Mouse (Mus musculus): Measurements from ENCODE around the gene Slc7a9. TPM values are rescaled to one million over a fixed set of nuclear protein-coding genes. Genes with fewer than 3 reads are reported as not detected.

The Slc7a9 gene
- polyA plus RNA-seq, 1 experiment from 2014 or later: not detected

- Histone ChIP-seq H3K9ac (replicated peaks) (no peak overlapping the region), H3K4me3 (replicated peaks) (no peak overlapping the region), H3K27ac (no peak overlapping the region), H3K36me3 (no peaks in the 10 kb centered on the region), H3K4me2 (replicated peaks) (no peak overlapping the region), H3K4me1 (replicated peaks) (no peaks in the 10 kb centered on the region), H3K27me3 (no peaks in the 10 kb centered on the region), H3K9me3 (no peaks in the 10 kb centered on the region)
- no peak for ATAC-seq
- 98% methylated on average over 5 of the region's 5 CpGs for WGBS
Measured at GRCm38 (mm10) chr7:35465027-35465426, 16.4 kb downstream of the Slc7a9 start.

- Histone ChIP-seq H3K27me3 (no peaks in the 10 kb centered on the region), H3K9ac (replicated peaks) (no peak overlapping the region), H3K9me3 (no peaks in the 10 kb centered on the region), H3K36me3 (no peaks in the 10 kb centered on the region), H3K4me3 (replicated peaks) (no peak overlapping the region), H3K4me1 (replicated peaks) (no peaks in the 10 kb centered on the region), H3K27ac (no peak overlapping the region), H3K4me2 (replicated peaks) (no peak overlapping the region)
- WGBS: 74% methylated on average over 2 of the region's 2 CpGs
- ATAC-seq: no peak
Measured at GRCm38 (mm10) chr7:35467856-35468255, 19.3 kb downstream of the Slc7a9 start.

- H3K4me3 ChIP-seq (replicated peaks): no peak overlapping the region
- no peaks in the 10 kb centered on the region for H3K27me3 ChIP-seq
- H3K4me2 ChIP-seq (replicated peaks): no peak overlapping the region
- H3K36me3 ChIP-seq: no peaks in the 10 kb centered on the region
- H3K9me3 ChIP-seq: no peaks in the 10 kb centered on the region
- no peaks in the 10 kb centered on the region for H3K4me1 ChIP-seq (replicated peaks)
- no peak overlapping the region for H3K9ac ChIP-seq (replicated peaks)
- no peak overlapping the region for H3K27ac ChIP-seq
- no peak for ATAC-seq
- 53% methylated on average over 4 of the region's 4 CpGs for WGBS
Measured at GRCm38 (mm10) chr7:35470794-35471193, 22.2 kb downstream of the Slc7a9 start.

- Histone ChIP-seq H3K9ac (replicated peaks) (no peak overlapping the region), H3K9me3 (no peaks in the 10 kb centered on the region), H3K4me2 (replicated peaks) (no peak overlapping the region), H3K4me3 (replicated peaks) (no peak overlapping the region), H3K36me3 (no peaks in the 10 kb centered on the region), H3K27me3 (no peaks in the 10 kb centered on the region), H3K4me1 (replicated peaks) (no peaks in the 10 kb centered on the region), H3K27ac (no peak overlapping the region)
- 84% methylated on average over 2 of the region's 2 CpGs for WGBS
- ATAC-seq: no peak
Measured at GRCm38 (mm10) chr7:35476457-35476856, 27.9 kb downstream of the Slc7a9 start.

- WGBS: 81% methylated on average over 2 of the region's 2 CpGs
Measured at GRCm38 (mm10) chr7:35485126-35485525, 36.5 kb downstream of the Slc7a9 start.

GRCm38 (mm10) chr7:35486553-35486952 is 38.0 kb downstream of the Slc7a9 start:
- Histone ChIP-seq H3K36me3 (no peaks in the 10 kb centered on the region), H3K27me3 (no peaks in the 10 kb centered on the region), H3K4me1 (replicated peaks) (no peaks in the 10 kb centered on the region), H3K9ac (replicated peaks) (no peak overlapping the region), H3K9me3 (no peaks in the 10 kb centered on the region), H3K4me2 (replicated peaks) (no peak overlapping the region), H3K27ac (no peak overlapping the region), H3K4me3 (replicated peaks) (no peak overlapping the region)
- ATAC-seq: no peak
- 86% methylated on average over 8 of the region's 8 CpGs for WGBS

More at GRCm38 (mm10) chr7:35485126-35485525, 36.5 kb downstream of the Slc7a9 start:
- Histone ChIP-seq H3K4me1 (replicated peaks) (no peaks in the 10 kb centered on the region), H3K36me3 (no peaks in the 10 kb centered on the region), H3K4me2 (replicated peaks) (no peak overlapping the region), H3K27ac (no peak overlapping the region), H3K4me3 (replicated peaks) (no peak overlapping the region), H3K27me3 (no peaks in the 10 kb centered on the region), H3K9ac (replicated peaks) (no peak overlapping the region), H3K9me3 (no peaks in the 10 kb centered on the region)
- ATAC-seq: no peak

- H3K27ac ChIP-seq: no peak overlapping the region
- no peaks in the 10 kb centered on the region for H3K36me3 ChIP-seq
- H3K9ac ChIP-seq (replicated peaks): no peak overlapping the region
- H3K4me3 ChIP-seq (replicated peaks): no peak overlapping the region
- 95% methylated on average over 2 of the region's 2 CpGs for WGBS
- H3K4me2 ChIP-seq (replicated peaks): no peak overlapping the region
- no peak for ATAC-seq
- no peaks in the 10 kb centered on the region for H3K9me3 ChIP-seq
- H3K27me3 ChIP-seq: no peaks in the 10 kb centered on the region
- no peaks in the 10 kb centered on the region for H3K4me1 ChIP-seq (replicated peaks)
Measured at GRCm38 (mm10) chr7:35490186-35490585, 41.6 kb downstream of the Slc7a9 start.

- WGBS: 78% methylated on average over 1 of the region's 1 CpGs
- H3K4me3 ChIP-seq (replicated peaks): no peak overlapping the region
- H3K9ac ChIP-seq (replicated peaks): no peak overlapping the region
- H3K27ac ChIP-seq: no peak overlapping the region
- no peaks in the 10 kb centered on the region for H3K36me3 ChIP-seq
- H3K27me3 ChIP-seq: no peaks in the 10 kb centered on the region
- ATAC-seq: no peak
- H3K4me2 ChIP-seq (replicated peaks): no peak overlapping the region
- no peaks in the 10 kb centered on the region for H3K9me3 ChIP-seq
- no peaks in the 10 kb centered on the region for H3K4me1 ChIP-seq (replicated peaks)
Measured at GRCm38 (mm10) chr7:35491005-35491404, 42.4 kb downstream of the Slc7a9 start.

- Histone ChIP-seq H3K4me3 (replicated peaks) (no peak overlapping the region), H3K36me3 (no peaks in the 10 kb centered on the region), H3K27ac (no peak overlapping the region), H3K4me1 (replicated peaks) (no peaks in the 10 kb centered on the region), H3K9ac (replicated peaks) (no peak overlapping the region), H3K9me3 (no peaks in the 10 kb centered on the region), H3K4me2 (replicated peaks) (no peak overlapping the region), H3K27me3 (no peaks in the 10 kb centered on the region)
- WGBS: 98% methylated on average over 2 of the region's 2 CpGs
- no peak for ATAC-seq
Measured at GRCm38 (mm10) chr7:35497516-35497915, 48.9 kb downstream of the Slc7a9 start.

GRCm38 (mm10) chr7:35501995-35502394 is 53.4 kb downstream of the Slc7a9 start:
- H3K9ac ChIP-seq (replicated peaks): no peak overlapping the region

More at GRCm38 (mm10) chr7:35501995-35502394, 53.4 kb downstream of the Slc7a9 start:
- Histone ChIP-seq H3K4me1 (replicated peaks) (no peaks in the 10 kb centered on the region), H3K27ac (no peak overlapping the region), H3K4me2 (replicated peaks) (no peak overlapping the region), H3K27me3 (no peaks in the 10 kb centered on the region), H3K9me3 (no peaks in the 10 kb centered on the region), H3K4me3 (replicated peaks) (no peak overlapping the region), H3K36me3 (no peaks in the 10 kb centered on the region)
- no peak for ATAC-seq
- 32% methylated on average over 4 of the region's 4 CpGs for WGBS

Other genes with a start within 250 kb of the Slc7a9 start
- 25.9 and 31.1 TPM in 2 replicates for gene Lrp3, start 233.3 kb upstream of the Slc7a9 start, polyA plus RNA-seq (2015; fragmentation: Nextera tagmentation; extraction: Ambion mirVana)
- 21.4 and 23.6 TPM in 2 replicates for gene Gpatch1, start 130.4 kb upstream of the Slc7a9 start, polyA plus RNA-seq (2015; fragmentation: Nextera tagmentation; extraction: Ambion mirVana)
- gene Rhpn2, start 114.6 kb upstream of the Slc7a9 start, polyA plus RNA-seq (2015; fragmentation: Nextera tagmentation; extraction: Ambion mirVana): 1.3 and 1.5 TPM in 2 replicates
- 21.9 and 22.8 TPM in 2 replicates for gene Faap24, start 52.0 kb upstream of the Slc7a9 start, polyA plus RNA-seq (2015; fragmentation: Nextera tagmentation; extraction: Ambion mirVana)
- 36.2 and 38.3 TPM in 2 replicates for gene Cep89, start 51.8 kb upstream of the Slc7a9 start, polyA plus RNA-seq (2015; fragmentation: Nextera tagmentation; extraction: Ambion mirVana)
- 0.34 TPM in 1 of 2 replicates, not detected in the other for gene Tdrd12, start 88.9 kb downstream of the Slc7a9 start, polyA plus RNA-seq (2015; fragmentation: Nextera tagmentation; extraction: Ambion mirVana)
- 61.9 TPM in 2 replicates for gene Nudt19, start 107.5 kb downstream of the Slc7a9 start, polyA plus RNA-seq (2015; fragmentation: Nextera tagmentation; extraction: Ambion mirVana)
- gene Rgs9bp, start 136.8 kb downstream of the Slc7a9 start, polyA plus RNA-seq (2015; fragmentation: Nextera tagmentation; extraction: Ambion mirVana): 0.05 and 0.13 TPM in 2 replicates
- 18.7 and 19.3 TPM in 2 replicates for gene Ankrd27, start 137.4 kb downstream of the Slc7a9 start, polyA plus RNA-seq (2015; fragmentation: Nextera tagmentation; extraction: Ambion mirVana)
- 232 and 248 TPM in 2 replicates for gene Pdcd5, start 198.7 kb downstream of the Slc7a9 start, polyA plus RNA-seq (2015; fragmentation: Nextera tagmentation; extraction: Ambion mirVana)

All from midbrain, embryonic 13.5 days (tissue).